Mouse (Mus musculus) forebrain, embryonic 14.5 days (tissue): ENCODE data around the gene Gm2000. TPM values are rescaled to one million over a fixed set of nuclear protein-coding genes. Genes with fewer than 3 reads are reported as not detected.
"Not testable (repeated sequence)": the region's sequence is repeated elsewhere in the genome, so short reads cannot be mapped to it uniquely, and the experiment has no call there.

ENCODE experiments used
- ATAC-seq: fragments of 200-750 bp; cut with Nextera tagmentation; 2 replicates; pipeline ENCODE4 v1.8.0; 2017; ENCODE audit warnings: mild to moderate bottlenecking, moderate library complexity
- DNase-seq: peaks from one replicate; pipeline ENCODE4 v3.0.0-alpha.2; 2015; ENCODE audit warnings: low spot score
- H3K27ac ChIP-seq: fragments of 300-500 bp; sonication (generic); 2 replicates; pipeline ENCODE4 v1.5.1; 2014; ENCODE audit warnings: low read depth, mild to moderate bottlenecking, control low read depth, low read length, moderate library complexity
- H3K27me3 ChIP-seq: fragments of 300-500 bp; sonication (generic); replicated peaks from 2 replicates; pipeline ENCODE4 v1.6.1; 2014; ENCODE audit warnings: low read length, control low read depth, mixed read lengths; ENCODE audit not compliant: control insufficient read depth, insufficient read depth
- H3K36me3 ChIP-seq: fragments of 300-500 bp; sonication (generic); 2 replicates; pipeline ENCODE4 v1.6.1; 2014; ENCODE audit warnings: low read length, control low read depth; ENCODE audit not compliant: control insufficient read depth, insufficient read depth
- H3K4me1 ChIP-seq: fragments of 300-500 bp; sonication (generic); 2 replicates; pipeline ENCODE4 v1.6.1; 2014; ENCODE audit warnings: antibody characterized with exemption, low read length, control low read depth; ENCODE audit not compliant: control insufficient read depth, insufficient read depth
- H3K4me2 ChIP-seq: fragments of 300-500 bp; sonication (generic); 2 replicates; pipeline ENCODE4 v1.6.1; 2014; ENCODE audit warnings: mild to moderate bottlenecking, control low read depth, low read length
- H3K4me3 ChIP-seq: fragments of 300-500 bp; sonication (generic); 2 replicates; pipeline ENCODE4 v1.5.1; 2014; ENCODE audit warnings: low read depth, low read length, control low read depth
- H3K9ac ChIP-seq: fragments of 300-500 bp; sonication (generic); 2 replicates; pipeline ENCODE4 v1.6.1; 2014; ENCODE audit warnings: mild to moderate bottlenecking, low read length, control low read depth, moderate library complexity
- H3K9me3 ChIP-seq: fragments of 300-500 bp; sonication (generic); replicated peaks from 2 replicates; pipeline ENCODE4 v1.6.1; 2016; ENCODE audit warnings: low read length, control low read depth, mixed read lengths; ENCODE audit not compliant: control insufficient read depth
- WGBS: fragments of 180-500 bp; shearing (Covaris S2); extraction: QIAGEN DNeasy Blood & Tissue Kit; methylation state at CpG from one replicate; pipeline ENCODE4 v1.1.7; 2014; 5-methylcytosine and 5-hydroxymethylcytosine counted together
- polyA plus RNA-seq: library from polyadenylated mRNA; unstranded; fragments of >200 nt; fragmentation: Nextera tagmentation; extraction: Ambion mirVana; gene quantifications from 2 replicates; pipeline ENCODE4 v1.2.1, GENCODE M21; 2014

Gm2000 gene
- polyA plus RNA-seq, 1 experiment from 2014 or later, result 817 TPM

DNA sequence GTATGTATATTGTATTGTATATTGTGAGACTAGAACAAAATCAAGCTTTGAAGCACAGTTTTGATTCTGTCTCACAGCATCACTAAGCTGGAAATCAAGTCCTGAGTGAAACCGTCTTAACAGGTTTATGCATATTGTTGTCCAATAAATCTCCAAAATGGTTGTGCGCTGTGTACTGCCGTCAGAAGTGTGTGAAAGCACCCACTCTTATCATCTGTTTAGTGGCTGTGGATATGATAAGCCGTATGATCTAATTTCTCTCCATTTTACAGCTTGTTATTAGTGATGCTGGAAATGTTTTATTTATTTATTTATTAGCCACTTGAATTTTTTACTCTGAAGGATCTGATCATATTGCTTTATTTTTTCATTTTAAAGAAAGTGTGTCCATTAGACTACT is 20.4 kb downstream of the Gm2000 start:
- WGBS, result 92% methylated on average over 4 of the region's 4 CpGs
- ATAC-seq (no peak), DNase-seq (no peak)

GRCm38 (mm10) chr1:156386880-156387279 is 21.0 kb downstream of the Gm2000 start:
- no peak overlapping the region for H3K9ac ChIP-seq
- no peak overlapping the region for H3K27ac ChIP-seq
- ATAC-seq (no peak), DNase-seq (no peak)
- no peak overlapping the region for H3K4me2 ChIP-seq
- H3K36me3 ChIP-seq, result no peaks in the 10 kb centered on the region
- 73% methylated on average over 3 of the region's 3 CpGs for WGBS
- no peak overlapping the region for H3K4me3 ChIP-seq
- H3K4me1 ChIP-seq, result no peaks in the 10 kb centered on the region
- H3K9me3 ChIP-seq, result no peaks in the 10 kb centered on the region
- no peaks in the 10 kb centered on the region for H3K27me3 ChIP-seq

More for the DNA sequence above, 20.4 kb downstream of the Gm2000 start:
- H3K4me2 ChIP-seq, result no peak overlapping the region
- H3K9ac ChIP-seq, result no peak overlapping the region
- no peak overlapping the region for H3K4me3 ChIP-seq
- H3K4me1 ChIP-seq, result no peaks in the 10 kb centered on the region
- H3K27me3 ChIP-seq, result no peaks in the 10 kb centered on the region
- no peak overlapping the region for H3K27ac ChIP-seq
- H3K9me3 ChIP-seq, result no peaks in the 10 kb centered on the region
- H3K36me3 ChIP-seq, result no peaks in the 10 kb centered on the region

DNA sequence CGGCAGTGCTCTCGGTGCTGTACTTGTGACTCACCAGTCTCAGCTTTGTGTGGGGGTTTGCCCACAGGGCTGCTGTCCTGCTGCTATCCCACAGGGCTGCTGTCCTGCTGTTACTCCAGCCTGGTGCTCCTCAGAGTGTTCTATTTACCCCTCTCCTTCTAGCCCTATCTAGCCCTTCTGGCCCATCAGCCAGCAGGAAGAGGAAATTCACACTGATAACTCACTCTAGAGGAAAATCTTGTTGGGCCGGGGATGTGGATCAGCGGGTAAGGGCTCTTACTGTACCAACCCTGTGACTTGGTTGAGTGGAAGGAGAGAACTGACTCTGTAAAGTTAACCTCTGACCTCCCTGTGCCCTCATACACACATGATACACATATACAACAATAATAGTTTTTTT is 27.3 kb downstream of the Gm2000 start:
- WGBS, result 90% methylated on average over 4 of the region's 4 CpGs
- H3K27ac ChIP-seq, result no peak overlapping the region
- H3K4me1 ChIP-seq, result no peaks in the 10 kb centered on the region
- no peaks in the 10 kb centered on the region for H3K9me3 ChIP-seq
- H3K9ac ChIP-seq, result no peak overlapping the region
- no peak for DNase-seq
- no peak overlapping the region for H3K4me2 ChIP-seq
- no peaks in the 10 kb centered on the region for H3K36me3 ChIP-seq
- no peaks in the 10 kb centered on the region for H3K27me3 ChIP-seq
- H3K4me3 ChIP-seq, result no peak overlapping the region
- ATAC-seq, result no peak

GRCm38 (mm10) chr1:156400159-156400558 is 34.3 kb downstream of the Gm2000 start:
- 89% methylated on average over 3 of the region's 3 CpGs for WGBS
- H3K9ac ChIP-seq, H3K4me3 ChIP-seq, H3K4me2 ChIP-seq, H3K9me3 ChIP-seq, ATAC-seq, H3K4me1 ChIP-seq, H3K36me3 ChIP-seq, H3K27ac ChIP-seq, DNase-seq, H3K27me3 ChIP-seq: not testable (repeated sequence)

- ATAC-seq, result no peak
- Histone ChIP-seq H3K9me3 (no peaks in the 10 kb centered on the region), H3K4me1 (no peaks in the 10 kb centered on the region), H3K36me3 (no peaks in the 10 kb centered on the region), H3K4me2 (no peak overlapping the region), H3K27ac (no peak overlapping the region), H3K9ac (no peak overlapping the region), H3K4me3 (no peak overlapping the region), H3K27me3 (no peaks in the 10 kb centered on the region)
- DNase-seq, result no peak
- 60% methylated on average over 2 of the region's 2 CpGs for WGBS
Measured at GRCm38 (mm10) chr1:156402491-156402890, 36.7 kb downstream of the Gm2000 start.

DNA sequence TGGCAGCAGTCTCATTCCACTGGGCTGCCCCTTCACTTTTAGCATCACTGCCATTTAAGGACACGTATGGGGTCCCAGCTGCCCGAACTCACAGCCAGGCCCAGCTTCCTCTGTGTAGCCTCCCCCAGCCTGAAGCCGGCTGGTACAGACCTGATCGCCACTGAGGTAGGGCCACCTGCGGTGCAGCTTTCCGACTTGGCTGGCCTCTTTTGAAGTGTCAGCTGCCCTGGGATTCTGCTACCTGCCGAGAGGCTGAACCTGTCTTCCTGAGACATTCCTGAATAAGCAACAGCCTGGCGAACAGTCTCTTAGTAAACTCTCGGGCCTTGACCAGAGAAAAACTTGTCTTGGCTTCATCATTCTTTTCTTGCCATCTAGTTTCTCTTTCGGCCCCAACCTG is 37.4 kb downstream of the Gm2000 start:
- no peaks in the 10 kb centered on the region for H3K27me3 ChIP-seq
- no peak overlapping the region for H3K9ac ChIP-seq
- no peak overlapping the region for H3K27ac ChIP-seq
- no peak overlapping the region for H3K4me3 ChIP-seq
- no peak overlapping the region for H3K4me2 ChIP-seq
- H3K36me3 ChIP-seq, result no peaks in the 10 kb centered on the region
- ATAC-seq (no peak), DNase-seq (no peak)
- no peaks in the 10 kb centered on the region for H3K9me3 ChIP-seq
- WGBS, result 36% methylated on average over 10 of the region's 10 CpGs
- H3K4me1 ChIP-seq, result no peaks in the 10 kb centered on the region

DNA sequence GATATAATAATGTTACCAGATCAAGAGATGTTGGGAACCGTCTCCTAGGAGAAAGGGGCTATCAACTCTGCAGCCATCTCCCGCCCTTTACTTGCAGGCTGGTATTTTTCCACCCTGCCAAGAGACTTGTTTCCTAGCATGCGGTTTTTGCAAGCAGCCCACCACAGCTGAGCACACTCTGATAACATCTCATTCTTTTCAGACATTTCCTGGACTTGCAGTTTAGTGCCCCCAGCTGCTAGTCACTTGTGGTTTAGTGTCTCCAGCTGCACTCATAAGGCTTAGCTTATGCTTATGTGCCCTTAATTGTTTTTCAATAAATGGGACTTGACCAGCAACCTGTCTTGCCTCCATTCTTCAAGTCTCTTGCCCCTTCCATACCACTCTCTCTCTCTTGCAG is 42.2 kb downstream of the Gm2000 start:
- Histone ChIP-seq H3K4me3 (no peak overlapping the region), H3K4me2 (no peak overlapping the region), H3K36me3 (no peaks in the 10 kb centered on the region), H3K4me1 (no peaks in the 10 kb centered on the region), H3K9ac (no peak overlapping the region), H3K27me3 (no peaks in the 10 kb centered on the region), H3K27ac (no peak overlapping the region), H3K9me3 (no peaks in the 10 kb centered on the region)
- ATAC-seq, result no peak
- WGBS, result 85% methylated on average over 3 of the region's 3 CpGs
- no peak for DNase-seq

- WGBS, result 70% methylated on average over 4 of the region's 4 CpGs
- DNase-seq, result no peak
- Histone ChIP-seq H3K4me2 (no peak overlapping the region), H3K27ac (no peak overlapping the region), H3K9me3 (no peaks in the 10 kb centered on the region), H3K9ac (no peak overlapping the region), H3K4me1 (no peaks in the 10 kb centered on the region), H3K4me3 (no peak overlapping the region), H3K36me3 (no peaks in the 10 kb centered on the region), H3K27me3 (no peaks in the 10 kb centered on the region)
- ATAC-seq, result no peak
Measured at GRCm38 (mm10) chr1:156408521-156408920, 42.7 kb downstream of the Gm2000 start.
